Mouse (Mus musculus) lung, adult 2 months (tissue): ENCODE results near the gene Tnik.

Experiments
- CTCF ChIP-seq: fragments of 200-500 bp; IDR thresholded peaks from 2 replicates; pipeline ENCODE4 v1.5.1; 2011; ENCODE audit warnings: mild to moderate bottlenecking, low read length, control low read depth; ENCODE audit not compliant: insufficient read depth
- POLR2A ChIP-seq: fragments of 200-500 bp; IDR thresholded peaks from 2 replicates; pipeline ENCODE4 v1.6.1; 2011; ENCODE audit warnings: low read depth, mild to moderate bottlenecking, control low read depth, low read length, borderline replicate concordance; ENCODE audit errors: extremely low read depth

DNA sequence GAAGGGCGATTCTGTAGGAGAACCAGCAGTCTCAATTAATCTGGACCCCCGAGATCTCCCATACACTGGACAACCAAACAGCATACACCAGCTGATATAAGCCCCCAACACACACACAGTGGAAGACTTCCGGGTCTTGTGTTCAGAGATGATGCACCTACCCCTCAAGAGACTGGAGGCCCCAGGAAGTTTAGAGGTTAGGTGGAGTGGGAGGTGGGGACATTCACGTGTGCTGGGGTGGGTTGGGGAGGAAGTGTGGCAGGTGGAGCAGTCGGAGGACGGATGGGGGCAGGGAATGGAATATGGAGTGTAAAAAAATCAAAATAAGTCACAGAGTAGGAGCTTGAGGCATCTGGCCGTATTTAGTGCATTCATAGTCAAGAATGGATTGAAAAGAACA, 7.3 kb upstream of the Tnik start:
- no peak for TF ChIP-seq CTCF
- TF ChIP-seq POLR2A = no peak
